Mouse (Mus musculus) kidney, embryonic 14.5 days (tissue): ENCODE data around the gene Cenps. TPM values are rescaled to one million over a fixed set of nuclear protein-coding genes. Genes with fewer than 3 reads are reported as not detected.
"Not testable (repeated sequence)": the region's sequence is repeated elsewhere in the genome, so short reads cannot be mapped to it uniquely, and the experiment has no call there.

Source experiments
- ATAC-seq: fragments of 200-750 bp; cut with Nextera tagmentation; 2 replicates; pipeline ENCODE4 v1.8.0; 2017; ENCODE audit warnings: moderate number of reproducible peaks, mild to moderate bottlenecking, moderate TSS enrichment, moderate library complexity; ENCODE audit not compliant: low FRiP score, low TSS enrichment
- H3K27ac ChIP-seq: fragments of 300-500 bp; sonication (generic); 2 replicates; pipeline ENCODE4 v1.5.1; 2014; ENCODE audit warnings: low read depth, mild to moderate bottlenecking, low read length, moderate library complexity, mixed read lengths
- H3K27me3 ChIP-seq: fragments of 300-500 bp; sonication (generic); 2 replicates; pipeline ENCODE4 v1.6.1; 2014; ENCODE audit warnings: mild to moderate bottlenecking, low read length; ENCODE audit not compliant: control insufficient read depth, insufficient read depth
- H3K36me3 ChIP-seq: fragments of 300-500 bp; sonication (generic); 2 replicates; pipeline ENCODE4 v1.6.1; 2014; ENCODE audit warnings: low read length, mixed read lengths; ENCODE audit not compliant: control insufficient read depth, insufficient read depth
- H3K4me1 ChIP-seq: fragments of 300-500 bp; sonication (generic); 2 replicates; pipeline ENCODE4 v1.6.1; 2014; ENCODE audit warnings: low read length, mixed read lengths; ENCODE audit not compliant: control insufficient read depth, insufficient read depth
- H3K4me2 ChIP-seq: fragments of 300-500 bp; sonication (generic); replicated peaks from 2 replicates; pipeline ENCODE4 v1.6.1; 2014; ENCODE audit warnings: low read depth, mild to moderate bottlenecking, low read length
- H3K4me3 ChIP-seq: fragments of 300-500 bp; sonication (generic); 2 replicates; pipeline ENCODE4 v1.5.1; 2014; ENCODE audit warnings: mild to moderate bottlenecking, low read length
- H3K9ac ChIP-seq: fragments of 300-500 bp; sonication (generic); 2 replicates; pipeline ENCODE4 v1.6.1; 2014; ENCODE audit warnings: low read depth, mild to moderate bottlenecking, low read length, moderate library complexity
- H3K9me3 ChIP-seq: fragments of 300-500 bp; sonication (generic); 2 replicates; pipeline ENCODE4 v1.6.1; 2016; ENCODE audit warnings: low read length; ENCODE audit not compliant: control insufficient read depth
- WGBS: fragments of 180-500 bp; shearing (Covaris S2); extraction: QIAGEN DNeasy Blood & Tissue Kit; methylation state at CpG from one replicate; pipeline ENCODE4 v1.1.7; 2014; 5-methylcytosine and 5-hydroxymethylcytosine counted together
- polyA plus RNA-seq: library from polyadenylated mRNA; unstranded; fragments of >200 nt; fragmentation: Nextera tagmentation; extraction: Ambion mirVana; gene quantifications from 2 replicates; pipeline ENCODE4 v1.2.1, GENCODE M21; 2014

Gene Cenps
- polyA plus RNA-seq, 1 experiment from 2014 or later = 42.2 TPM

GRCm38 (mm10) chr4:149172666-149173065 is 35.2 kb upstream of the Cenps start:
- no peaks in the 10 kb centered on the region for H3K27me3 ChIP-seq
- no peak overlapping the region for H3K4me2 ChIP-seq
- WGBS = 58% methylated on average over 2 of the region's 2 CpGs
- H3K4me1 ChIP-seq = 0 out of 2 replicates have a peak, but pooled peaks cover 3% of the 10 kb centered on the region
- no peak for ATAC-seq
- H3K27ac ChIP-seq = peak overlapping the region; percentile 34; the same call in 1 of the 2 replicates
- H3K9me3 ChIP-seq = no peaks in the 10 kb centered on the region
- no peaks in the 10 kb centered on the region for H3K36me3 ChIP-seq
- no peak overlapping the region for H3K4me3 ChIP-seq
- H3K9ac ChIP-seq = no peak overlapping the region

DNA sequence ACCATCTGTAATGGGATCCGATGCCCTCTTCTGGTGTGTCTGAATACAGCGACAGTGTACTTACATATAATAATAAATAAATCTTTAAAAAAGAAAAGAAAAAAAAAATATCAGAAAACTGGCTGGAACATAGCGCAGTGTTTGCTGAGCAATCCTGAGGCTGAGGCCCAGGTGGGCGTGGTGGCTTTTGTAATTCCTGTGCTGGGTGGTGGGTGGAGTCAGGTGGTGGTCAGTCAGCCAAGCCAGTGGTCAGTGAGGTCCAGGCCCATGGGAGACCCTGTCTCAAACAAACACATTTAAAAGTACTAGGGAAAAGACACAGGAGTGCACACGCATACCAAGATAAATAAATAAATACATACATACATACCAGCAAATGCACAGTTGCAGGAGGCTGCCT is 34.7 kb upstream of the Cenps start:
- no peaks in the 10 kb centered on the region for H3K27me3 ChIP-seq
- ATAC-seq = no peak
- H3K27ac ChIP-seq = peak overlapping the region; percentile 34; the same call in 1 of the 2 replicates
- H3K9ac ChIP-seq = no peak overlapping the region
- H3K4me3 ChIP-seq = no peak overlapping the region
- no peaks in the 10 kb centered on the region for H3K9me3 ChIP-seq
- no peak overlapping the region for H3K4me2 ChIP-seq
- 0 out of 2 replicates have a peak, but pooled peaks cover 3% of the 10 kb centered on the region for H3K4me1 ChIP-seq
- WGBS = 87% methylated on average over 5 of the region's 5 CpGs
- no peaks in the 10 kb centered on the region for H3K36me3 ChIP-seq

DNA sequence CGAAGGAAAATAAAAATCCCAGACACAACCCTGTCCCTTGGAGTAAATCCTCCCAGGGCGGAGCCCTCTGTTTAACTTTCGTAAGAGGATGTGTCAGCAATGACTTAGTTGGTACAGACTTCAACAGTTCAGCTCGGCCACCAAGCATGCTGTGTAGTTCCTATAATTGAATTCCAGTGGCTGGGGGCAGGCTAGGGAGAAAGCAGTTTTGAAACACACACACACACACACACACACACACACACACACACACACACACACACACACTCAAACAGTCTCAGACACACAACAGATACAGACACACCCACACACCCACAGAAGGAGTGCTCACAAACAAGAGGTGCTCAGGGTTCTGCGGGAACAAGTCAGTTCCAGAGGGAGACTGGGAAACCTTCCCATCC is 34.2 kb upstream of the Cenps start:
- H3K9me3 ChIP-seq = no peaks in the 10 kb centered on the region
- H3K36me3 ChIP-seq = no peaks in the 10 kb centered on the region
- H3K27ac ChIP-seq = no peak overlapping the region; the same call in 1 of the 2 replicates
- no peak overlapping the region for H3K9ac ChIP-seq
- no peaks in the 10 kb centered on the region for H3K27me3 ChIP-seq
- no peak overlapping the region for H3K4me3 ChIP-seq
- H3K4me1 ChIP-seq = 0 out of 2 replicates have a peak, but pooled peaks cover 3% of the 10 kb centered on the region
- 64% methylated on average over 5 of the region's 5 CpGs for WGBS
- no peak overlapping the region for H3K4me2 ChIP-seq
- no peak for ATAC-seq

- H3K9ac ChIP-seq = no peak overlapping the region
- H3K27ac ChIP-seq = no peak overlapping the region
- ATAC-seq = no peak
- no peak overlapping the region for H3K4me2 ChIP-seq
- H3K4me3 ChIP-seq = no peak overlapping the region
- H3K36me3 ChIP-seq = no peaks in the 10 kb centered on the region
- H3K4me1 ChIP-seq = 0 out of 2 replicates have a peak, but pooled peaks cover 3% of the 10 kb centered on the region
- no peaks in the 10 kb centered on the region for H3K27me3 ChIP-seq
- 70% methylated on average over 7 of the region's 7 CpGs for WGBS
- H3K9me3 ChIP-seq = no peaks in the 10 kb centered on the region
Observed at GRCm38 (mm10) chr4:149170394-149170931, 33.0 kb upstream of the Cenps start.

DNA sequence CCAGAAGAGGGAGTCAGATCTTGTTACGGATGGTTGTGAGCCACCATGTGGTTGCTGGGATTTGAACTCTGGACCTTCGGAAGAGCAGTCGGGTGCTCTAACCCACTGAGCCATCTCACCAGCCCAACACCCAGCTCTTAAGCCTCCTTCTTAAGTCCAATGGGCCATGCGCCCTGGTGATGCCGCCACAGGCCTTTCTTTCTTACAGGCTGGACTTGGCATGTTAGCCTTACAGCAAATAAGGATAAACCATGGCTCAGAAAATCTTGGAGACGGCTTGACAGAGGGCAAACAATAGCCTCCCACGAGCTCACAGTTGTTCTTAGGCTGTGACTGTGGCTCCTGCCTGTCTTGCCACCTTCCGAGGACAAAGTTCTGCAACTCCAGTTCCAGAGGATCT is 32.5 kb upstream of the Cenps start:
- not testable (repeated sequence) for H3K9ac ChIP-seq, H3K4me1 ChIP-seq, H3K36me3 ChIP-seq, ATAC-seq, H3K4me2 ChIP-seq, H3K27me3 ChIP-seq, H3K27ac ChIP-seq, H3K4me3 ChIP-seq, H3K9me3 ChIP-seq
- 82% methylated on average over 7 of the region's 8 CpGs for WGBS

DNA sequence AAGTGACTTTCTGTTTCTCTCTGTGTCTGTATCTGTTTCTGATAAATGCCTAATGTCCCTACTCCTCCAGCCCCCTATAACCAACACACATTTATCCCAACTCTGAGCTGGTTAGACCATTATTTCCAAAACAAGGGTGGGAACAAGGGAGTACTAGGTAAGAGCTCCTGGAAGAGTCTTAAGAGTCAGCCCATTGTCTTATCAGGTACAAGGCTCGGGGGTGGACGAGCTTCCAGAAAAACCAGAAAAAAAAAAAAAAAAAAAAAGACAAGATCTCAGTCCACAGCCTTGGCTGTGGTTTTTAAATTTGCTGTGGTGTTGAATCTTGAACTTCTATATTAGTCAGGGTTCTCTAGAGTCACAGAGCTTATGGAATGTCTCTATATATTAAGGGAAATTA is 30.6 kb upstream of the Cenps start:
- H3K4me1 ChIP-seq = 0 out of 2 replicates have a peak, but pooled peaks cover 3% of the 10 kb centered on the region
- H3K4me2 ChIP-seq = no peak overlapping the region; the same call in 1 of the 2 replicates
- no peak overlapping the region for H3K4me3 ChIP-seq
- no peaks in the 10 kb centered on the region for H3K27me3 ChIP-seq
- 83% methylated on average over 2 of the region's 2 CpGs for WGBS
- peaks cover 16% of the 10 kb centered on the region; the same call in 1 of the 2 replicates for H3K36me3 ChIP-seq
- H3K9ac ChIP-seq = no peak overlapping the region
- no peak for ATAC-seq
- no peak overlapping the region for H3K27ac ChIP-seq
- no peaks in the 10 kb centered on the region for H3K9me3 ChIP-seq

DNA sequence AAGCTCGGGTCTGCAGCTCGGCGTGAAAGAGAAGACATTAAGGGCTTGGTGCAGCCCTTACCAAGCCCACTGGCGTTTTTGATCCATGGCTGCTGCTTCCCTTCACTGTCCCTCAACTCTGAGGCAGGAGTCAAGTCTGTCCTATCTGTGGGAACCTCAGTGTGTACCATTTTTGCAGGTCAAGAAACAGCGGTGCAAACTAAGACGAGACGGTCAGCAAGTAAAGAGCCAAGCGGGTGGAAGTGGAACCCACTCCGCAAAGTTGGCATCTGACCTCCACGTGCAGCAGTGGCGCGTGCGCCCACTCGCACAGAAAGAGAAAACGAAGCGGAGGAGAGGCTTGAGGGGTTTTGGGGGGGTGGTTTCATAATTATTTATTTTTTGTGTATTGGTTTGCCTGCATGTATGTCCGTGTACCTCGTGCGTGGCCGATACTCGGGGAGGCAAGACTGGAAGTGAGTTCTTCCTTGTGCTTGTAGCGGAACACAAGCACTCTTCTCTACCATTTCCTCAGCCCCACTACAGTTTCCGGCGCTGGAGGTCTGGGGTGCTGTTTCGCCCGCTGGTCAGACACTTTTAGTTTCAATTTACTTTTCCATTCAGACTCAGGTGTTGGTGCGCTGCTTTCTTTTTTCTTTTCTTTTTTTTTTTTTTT is 29.7 kb upstream of the Cenps start:
- no peaks in the 10 kb centered on the region for H3K27me3 ChIP-seq
- peak overlapping the region; percentile 81 for H3K9ac ChIP-seq
- H3K9me3 ChIP-seq = no peaks in the 10 kb centered on the region
- H3K4me2 ChIP-seq = peak overlapping the region; percentile 85
- H3K4me1 ChIP-seq = no peaks in the 10 kb centered on the region
- H3K4me3 ChIP-seq = peak overlapping the region; percentile 92
- H3K36me3 ChIP-seq = peaks cover 24% of the 10 kb centered on the region; the same call in 1 of the 2 replicates
- peak overlapping the region; percentile 77; the same call in 1 of the 2 replicates for H3K27ac ChIP-seq
- WGBS = under 1% methylated on average over 27 of the region's 27 CpGs
- ATAC-seq = peak; percentile 56

DNA sequence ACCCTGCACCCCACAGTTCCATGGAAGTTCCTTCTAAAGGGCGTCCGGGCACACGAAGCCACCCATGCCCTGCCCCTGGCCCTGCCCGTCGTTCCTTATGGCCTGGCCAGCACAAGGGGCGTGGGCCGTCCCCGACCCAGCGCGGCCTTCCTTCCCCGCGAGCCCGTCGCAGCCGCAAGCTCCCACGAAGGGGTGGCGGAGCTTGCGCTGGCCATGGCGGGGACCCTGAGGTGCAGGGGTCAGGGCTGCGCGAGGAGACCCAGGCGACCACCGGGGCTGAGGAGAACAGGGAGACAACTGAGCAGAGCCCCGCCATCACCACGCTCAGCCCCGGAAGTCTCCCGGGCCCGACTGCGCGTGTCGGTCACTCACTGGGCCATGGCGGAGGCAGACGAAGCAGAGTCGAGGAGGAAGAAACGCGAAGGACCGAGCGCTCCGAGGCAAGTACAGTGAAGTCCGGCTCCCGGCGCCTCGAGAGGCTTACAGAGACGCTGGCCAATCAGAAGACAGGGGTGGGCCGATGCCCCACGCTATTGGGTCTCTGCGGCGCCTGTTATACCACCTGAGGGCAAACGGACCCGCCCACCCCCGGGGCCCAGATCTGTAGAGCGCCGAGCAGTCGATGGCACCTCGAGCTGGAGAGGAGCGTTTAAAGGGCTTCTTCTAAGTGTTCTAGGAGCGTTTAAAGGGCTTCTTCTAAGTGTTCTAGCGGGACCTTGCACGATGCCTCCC is 29.0 kb upstream of the Cenps start, which contains the start of gene Pgd:
Pgd (minus strand) TSS at position 557 of the 732 bp plus-strand sequence.
- H3K4me1 ChIP-seq = no peaks in the 10 kb centered on the region
- H3K27me3 ChIP-seq = no peaks in the 10 kb centered on the region
- peak within 1 kb of the TSS; percentile 77 for H3K27ac ChIP-seq
- peak within 1 kb of the TSS; percentile 81 for H3K9ac ChIP-seq
- peaks cover 31% of the 10 kb centered on the region; the same call in 1 of the 2 replicates for H3K36me3 ChIP-seq
- WGBS = under 1% methylated on average over 59 of the region's 59 CpGs
- H3K4me3 ChIP-seq = peak within 1 kb of the TSS; percentile 92
- peak within 1 kb of the TSS; percentile 85 for H3K4me2 ChIP-seq
- H3K9me3 ChIP-seq = no peaks in the 10 kb centered on the region
- peak; percentile 99 for ATAC-seq
